Mouse (Mus musculus) liver, postnatal 0 days (tissue): ENCODE data around the gene Gars.

Experiments used
- CTCF ChIP-seq: sonication (generic); IDR thresholded peaks from 2 replicates; pipeline ENCODE4 v1.5.1; 2016; ENCODE audit warnings: antibody characterized with exemption, low read depth
- EP300 ChIP-seq: IDR thresholded peaks from 2 replicates; pipeline ENCODE4 v1.6.1; 2016; ENCODE audit warnings: antibody characterized with exemption, low read depth, mild to moderate bottlenecking

DNA sequence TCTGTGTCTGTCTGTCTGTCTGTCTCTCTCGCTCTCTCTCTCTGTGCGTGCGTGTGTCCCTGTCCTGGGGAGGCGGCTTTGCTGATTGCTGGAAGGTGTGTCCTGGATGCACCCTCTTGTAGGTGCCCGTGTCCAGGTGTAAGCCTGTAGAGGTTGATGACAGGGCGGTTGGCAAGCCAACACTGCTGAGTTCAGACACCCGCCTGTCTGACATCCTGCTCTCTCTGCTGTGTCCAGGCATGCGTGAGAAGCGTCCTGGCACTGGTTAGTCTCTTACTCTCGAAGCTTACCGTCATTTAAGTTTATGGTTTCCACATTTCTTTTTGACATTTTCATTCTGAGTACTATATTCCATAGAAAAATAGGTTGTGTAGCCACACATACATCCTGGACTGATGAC, 23.5 kb downstream of the Gars start:
- TF ChIP-seq CTCF = no peak
- TF ChIP-seq EP300 = no peak
